Mouse (Mus musculus) limb, embryonic 14.5 days (tissue): ENCODE data around the gene Dpf1. TPM values are rescaled to one million over a fixed set of nuclear protein-coding genes. Genes with fewer than 3 reads are reported as not detected.
A peak's percentile ranks its signal among the peaks of the same experiment; 100 is the strongest.

Experiments used
- ATAC-seq: fragments of 200-750 bp; cut with Nextera tagmentation; 2 replicates; pipeline ENCODE4 v1.8.0; 2017; ENCODE audit warnings: low read depth, moderate number of reproducible peaks, moderate TSS enrichment; ENCODE audit not compliant: low FRiP score
- DNase-seq: peaks from one replicate; pipeline ENCODE4 v3.0.0-alpha.2; 2015; ENCODE audit warnings: low spot score
- H3K27ac ChIP-seq: fragments of 300-500 bp; sonication (generic); replicated peaks from 2 replicates; pipeline ENCODE4 v1.5.1; 2014; ENCODE audit warnings: low read depth, mild to moderate bottlenecking, low read length, moderate library complexity, mixed read lengths
- H3K27me3 ChIP-seq: fragments of 300-500 bp; sonication (generic); 2 replicates; pipeline ENCODE4 v1.6.1; 2014; ENCODE audit warnings: low read length, mixed read lengths; ENCODE audit not compliant: control insufficient read depth, insufficient read depth
- H3K36me3 ChIP-seq: fragments of 300-500 bp; sonication (generic); 2 replicates; pipeline ENCODE4 v1.6.1; 2014; ENCODE audit warnings: mild to moderate bottlenecking, low read length, moderate library complexity, mixed read lengths; ENCODE audit not compliant: control insufficient read depth, insufficient read depth
- H3K4me1 ChIP-seq: fragments of 300-500 bp; sonication (generic); 2 replicates; pipeline ENCODE4 v1.6.1; 2014; ENCODE audit warnings: antibody characterized with exemption, low read length, mixed read lengths; ENCODE audit not compliant: control insufficient read depth, insufficient read depth
- H3K4me2 ChIP-seq: fragments of 300-500 bp; sonication (generic); replicated peaks from 2 replicates; pipeline ENCODE4 v1.6.1; 2014; ENCODE audit warnings: low read depth, mild to moderate bottlenecking, low read length, moderate library complexity; ENCODE audit not compliant: severe bottlenecking
- H3K4me3 ChIP-seq: fragments of 300-500 bp; sonication (generic); replicated peaks from 2 replicates; pipeline ENCODE4 v1.5.1; 2014; ENCODE audit warnings: low read length
- H3K9ac ChIP-seq: fragments of 300-500 bp; sonication (generic); 2 replicates; pipeline ENCODE4 v1.6.1; 2014; ENCODE audit warnings: mild to moderate bottlenecking, low read depth, low read length, moderate library complexity; ENCODE audit not compliant: severe bottlenecking
- H3K9me3 ChIP-seq: fragments of 300-500 bp; sonication (generic); 2 replicates; pipeline ENCODE4 v1.6.1; 2016; ENCODE audit warnings: low read length; ENCODE audit not compliant: control insufficient read depth
- POLR2A ChIP-seq: fragments of 200-500 bp; IDR thresholded peaks from 2 replicates; pipeline ENCODE4 v1.8.0; 2012; ENCODE audit warnings: inconsistent platforms, mild to moderate bottlenecking, moderate library complexity, borderline replicate concordance; ENCODE audit not compliant: insufficient read depth, insufficient read length; ENCODE audit errors: extremely low read depth
- WGBS: fragments of 180-500 bp; shearing (Covaris S2); extraction: QIAGEN DNeasy Blood & Tissue Kit; methylation state at CpG from one replicate; pipeline ENCODE4 v1.1.7; 2014; 5-methylcytosine and 5-hydroxymethylcytosine counted together
- polyA plus RNA-seq, 2 experiments: library from polyadenylated mRNA; depleted of rRNA in 1 of 2; stranded (reverse) in 1 of 2; unstranded in 1 of 2; fragments of >200 nt; fragmentation: Nextera tagmentation in 1 of 2; extraction: Ambion mirVana in 1 of 2; gene quantifications; 2 replicates each; pipeline versions ENCODE4 v1.2.1 to v1.2.3; 2012 to 2014

The Dpf1 gene
- polyA plus RNA-seq, 2 experiments = 10.7 to 13.2 TPM

- Histone ChIP-seq H3K4me3 (no peak overlapping the region), H3K4me2 (no peak overlapping the region), H3K9ac (no peak overlapping the region), H3K27ac (no peak overlapping the region), H3K9me3 (no peaks in the 10 kb centered on the region), H3K27me3 (no peaks in the 10 kb centered on the region), H3K4me1 (peaks cover 28% of the 10 kb centered on the region), H3K36me3 (no peaks in the 10 kb centered on the region)
- ATAC-seq (no peak), DNase-seq (no peak)
- no peak for TF ChIP-seq POLR2A
- 97% methylated on average over 2 of the region's 2 CpGs for WGBS
Observed at GRCm38 (mm10) chr7:29288079-29288478, 15.7 kb upstream of the Dpf1 start.

GRCm38 (mm10) chr7:29288942-29289638, 14.7 kb upstream of the Dpf1 start, which contains the start of gene Ppp1r14a:
Ppp1r14a (plus strand) TSS chr7:29289308.
- DNase-seq (peak; percentile 74), ATAC-seq (peak; percentile 74; the same call in 1 of the 2 replicates)
- H3K4me3 ChIP-seq = peak within 1 kb of the TSS; percentile 58
- no peak within 1 kb of the TSS for H3K27ac ChIP-seq
- no peaks in the 10 kb centered on the region for H3K36me3 ChIP-seq
- no peak for TF ChIP-seq POLR2A
- peak within 1 kb of the TSS; percentile 90 for H3K4me2 ChIP-seq
- under 1% methylated on average over 59 of the region's 59 CpGs for WGBS
- peaks cover 33% of the 10 kb centered on the region for H3K4me1 ChIP-seq
- H3K9ac ChIP-seq = peak within 1 kb of the TSS; percentile 57
- H3K27me3 ChIP-seq = no peaks in the 10 kb centered on the region
- H3K9me3 ChIP-seq = no peaks in the 10 kb centered on the region

- ATAC-seq (no peak), DNase-seq (no peak)
- no peaks in the 10 kb centered on the region for H3K36me3 ChIP-seq
- peak overlapping the region; percentile 90 for H3K4me2 ChIP-seq
- no peaks in the 10 kb centered on the region for H3K9me3 ChIP-seq
- peak overlapping the region; percentile 57; the same call in 1 of the 2 replicates for H3K9ac ChIP-seq
- 73% methylated on average over 6 of the region's 6 CpGs for WGBS
- peak overlapping the region; percentile 58; the same call in 1 of the 2 replicates for H3K4me3 ChIP-seq
- H3K4me1 ChIP-seq = peaks cover 33% of the 10 kb centered on the region
- no peaks in the 10 kb centered on the region for H3K27me3 ChIP-seq
- TF ChIP-seq POLR2A = no peak
- H3K27ac ChIP-seq = no peak overlapping the region
Observed at GRCm38 (mm10) chr7:29289856-29290255, 13.9 kb upstream of the Dpf1 start.

GRCm38 (mm10) chr7:29290691-29291485, 12.9 kb upstream of the Dpf1 start:
- Histone ChIP-seq H3K4me3 (no peak overlapping the region), H3K27ac (0 out of 2 replicates have a peak overlapping the region, but pooled peaks have one; percentile 5), H3K4me2 (peak overlapping the region; percentile 7; the same call in 1 of the 2 replicates), H3K27me3 (no peaks in the 10 kb centered on the region), H3K36me3 (no peaks in the 10 kb centered on the region), H3K9ac (no peak overlapping the region), H3K9me3 (no peaks in the 10 kb centered on the region), H3K4me1 (peaks cover 33% of the 10 kb centered on the region)
- DNase-seq = no peak
- no peak for TF ChIP-seq POLR2A
- no peak for ATAC-seq
- WGBS = 34% methylated on average over 11 of the region's 11 CpGs

GRCm38 (mm10) chr7:29291616-29292457, 11.9 kb upstream of the Dpf1 start:
- Histone ChIP-seq H3K4me3 (no peak overlapping the region), H3K9ac (no peak overlapping the region), H3K4me1 (peaks cover 33% of the 10 kb centered on the region), H3K36me3 (no peaks in the 10 kb centered on the region), H3K9me3 (no peaks in the 10 kb centered on the region), H3K4me2 (no peak overlapping the region), H3K27ac (no peak overlapping the region), H3K27me3 (no peaks in the 10 kb centered on the region)
- no peak for DNase-seq
- WGBS = 22% methylated on average over 5 of the region's 7 CpGs
- ATAC-seq = no peak
- no peak for TF ChIP-seq POLR2A
